Mouse (Mus musculus) lung, adult 18-20 months (tissue): ENCODE results near the gene Pex14.

Source experiments
- DNase-seq, 2 experiments: peaks; one replicate each; pipeline ENCODE4 v3.0.0; 2022; ENCODE audit warnings: mixed read lengths in 2 of 2

The Pex14 gene

DNA sequence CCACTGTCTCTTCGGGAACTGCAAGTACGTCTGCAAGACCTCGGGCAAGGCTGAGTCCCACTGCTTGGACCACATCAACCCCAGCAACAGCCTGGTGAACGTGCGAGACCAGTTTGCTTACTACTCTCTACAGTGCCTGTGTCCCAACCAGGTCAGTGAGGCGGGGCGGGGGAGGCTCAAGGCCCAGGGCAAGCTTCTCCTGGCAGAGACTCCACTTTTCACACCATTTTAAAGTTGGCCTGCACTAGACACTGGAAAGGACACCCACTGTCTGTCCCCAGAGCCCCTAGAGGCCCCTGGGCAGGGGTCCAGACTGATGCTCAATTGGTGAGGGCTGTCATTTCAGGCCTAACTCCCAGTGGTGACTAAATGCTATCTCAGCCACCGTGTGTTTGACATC is 153.6 kb downstream of the Pex14 start:
- no peak for DNase-seq

DNA sequence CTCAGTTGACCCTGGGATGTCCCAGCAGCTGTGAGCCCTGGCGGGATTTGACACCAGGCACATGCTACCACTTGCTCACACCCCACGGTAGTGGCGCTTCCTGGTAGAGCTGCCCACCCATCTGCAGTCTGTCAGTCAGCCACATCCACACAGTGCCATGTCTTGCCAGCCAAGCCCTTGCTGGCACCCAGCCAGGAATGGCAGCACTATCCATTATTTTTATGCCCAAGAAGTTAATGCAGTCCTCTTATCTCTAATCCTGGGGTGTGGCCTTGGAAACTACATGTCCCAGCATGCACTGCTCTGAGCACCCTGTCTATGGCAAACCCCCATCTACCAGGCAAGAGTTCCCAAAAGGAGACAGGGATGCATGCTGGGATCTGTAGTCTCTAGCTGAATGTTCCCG is 154.2 kb downstream of the Pex14 start:
- peak; percentile 50 to 53 for DNase-seq

DNA sequence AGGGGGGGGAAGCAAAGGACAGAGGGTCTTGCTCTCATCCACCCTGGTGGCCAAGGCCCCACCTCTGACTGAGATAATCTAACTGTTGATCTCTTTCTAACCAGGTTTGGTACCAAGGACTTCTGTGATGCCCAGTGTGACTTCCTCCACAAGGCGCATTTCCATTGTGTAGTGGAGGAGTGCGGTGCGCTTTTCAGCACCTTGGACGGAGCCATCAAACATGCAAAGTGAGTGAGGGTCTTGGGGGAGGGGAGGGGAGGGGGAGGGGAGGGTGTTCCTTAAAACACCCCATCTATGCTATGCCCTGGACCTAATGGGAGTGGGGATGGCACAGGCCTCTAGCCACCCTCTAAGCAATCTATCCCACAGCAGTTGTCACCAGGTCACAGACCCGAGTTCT is 156.6 kb downstream of the Pex14 start:
- DNase-seq, result no peak

DNA sequence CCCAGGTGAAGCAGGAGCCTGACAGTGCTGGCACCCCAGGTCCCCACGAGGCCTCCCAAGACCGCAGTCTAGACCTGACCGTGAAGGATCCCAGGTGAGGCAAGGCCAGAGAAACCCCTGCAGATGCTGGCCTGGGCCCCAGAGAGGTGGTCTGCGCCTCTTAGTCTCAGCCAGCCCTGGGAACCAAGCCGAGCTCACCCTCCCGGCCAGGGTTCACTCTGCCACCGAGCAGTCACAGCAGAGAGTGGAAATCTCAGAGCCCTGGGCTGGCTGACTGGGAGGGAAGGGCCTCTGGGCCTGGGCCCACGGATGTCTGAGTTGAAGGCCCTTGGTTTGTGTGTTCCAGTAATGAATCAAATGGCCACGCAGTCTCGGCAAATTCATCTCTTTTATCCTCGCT is 158.4 kb downstream of the Pex14 start:
- DNase-seq, result no peak

DNA sequence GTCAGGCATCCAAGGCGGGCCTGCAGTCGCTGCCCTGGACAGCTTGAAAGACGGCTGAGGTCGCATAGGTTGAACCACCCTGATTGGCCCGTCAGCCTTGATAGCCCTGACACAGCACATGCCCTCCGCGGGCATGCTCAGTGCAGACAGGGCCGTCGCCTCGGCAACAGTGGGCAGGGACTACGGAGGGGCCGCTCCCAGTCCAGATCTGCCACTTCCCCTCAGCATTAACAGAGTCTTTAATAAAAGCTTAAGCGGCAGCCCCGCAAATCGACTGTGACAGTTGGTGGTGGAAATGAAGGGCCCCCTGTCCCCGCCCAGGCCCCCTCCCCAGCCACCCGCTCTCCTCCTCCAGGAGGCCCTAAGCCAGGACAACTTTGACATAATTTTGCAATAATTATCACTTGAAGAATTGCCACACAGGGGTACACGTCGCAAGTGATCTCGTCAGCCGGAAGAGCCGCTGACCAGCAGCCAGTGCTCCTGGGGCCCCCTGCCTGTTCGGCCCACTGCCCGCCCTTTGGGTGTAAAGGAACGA is 158.9 kb downstream of the Pex14 start:
- DNase-seq, result peak; percentile 90 to 93

DNA sequence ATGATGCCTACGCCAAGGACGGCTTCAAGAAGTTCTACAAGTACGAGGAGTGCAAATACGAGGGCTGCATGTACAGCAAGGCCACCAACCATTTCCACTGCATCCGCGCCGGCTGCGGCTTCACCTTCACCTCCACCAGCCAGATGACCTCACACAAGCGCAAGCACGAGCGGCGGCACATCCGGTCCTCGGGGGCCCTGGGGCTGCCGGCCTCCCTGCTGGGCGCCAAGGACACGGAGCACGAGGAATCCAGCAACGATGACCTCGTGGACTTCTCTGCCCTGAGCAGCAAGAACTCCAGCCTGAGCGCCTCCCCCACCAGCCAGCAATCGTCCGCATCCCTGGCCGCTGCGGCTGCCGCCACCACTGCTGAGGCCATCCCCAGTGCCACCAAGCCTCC is 161.1 kb downstream of the Pex14 start:
- DNase-seq, result no peak

DNA sequence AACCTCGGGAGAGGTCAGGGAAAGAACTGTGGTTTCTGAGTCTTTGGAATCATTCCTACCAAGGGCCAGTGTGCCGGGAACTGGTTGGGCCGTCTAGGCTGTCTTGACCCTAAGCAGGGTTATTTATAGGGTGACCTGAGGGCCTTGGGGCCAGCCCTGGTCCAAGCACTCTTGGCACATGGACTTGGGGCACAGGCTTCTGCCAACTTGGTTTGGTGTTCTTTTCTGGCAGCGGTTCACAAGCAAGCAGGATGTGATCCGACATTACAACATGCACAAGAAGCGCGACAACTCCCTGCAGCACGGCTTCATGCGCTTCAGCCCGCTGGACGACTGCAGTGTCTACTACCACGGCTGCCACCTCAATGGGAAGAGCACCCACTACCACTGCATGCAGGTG is 162.9 kb downstream of the Pex14 start:
- DNase-seq, result peak; percentile 71 to 83

DNA sequence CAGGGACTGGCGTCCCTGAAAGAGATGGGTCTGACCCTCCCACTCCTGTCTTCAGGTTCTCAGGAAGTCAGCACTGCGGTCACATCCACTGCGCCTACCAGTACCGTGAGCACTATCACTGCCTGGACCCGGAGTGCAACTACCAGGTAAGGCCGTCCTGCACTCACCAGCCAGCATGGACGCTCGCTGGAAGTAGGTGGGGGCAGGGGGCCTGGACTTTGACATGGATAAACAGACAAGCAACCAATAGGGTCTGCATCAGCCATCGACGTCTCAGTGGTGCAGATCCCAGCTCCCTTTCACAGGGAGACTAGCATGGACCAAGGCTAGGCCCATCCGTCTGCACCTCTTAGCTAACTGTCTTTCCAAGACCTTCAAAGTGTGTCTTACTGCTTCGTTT is 163.6 kb downstream of the Pex14 start:
- DNase-seq, result no peak

DNA sequence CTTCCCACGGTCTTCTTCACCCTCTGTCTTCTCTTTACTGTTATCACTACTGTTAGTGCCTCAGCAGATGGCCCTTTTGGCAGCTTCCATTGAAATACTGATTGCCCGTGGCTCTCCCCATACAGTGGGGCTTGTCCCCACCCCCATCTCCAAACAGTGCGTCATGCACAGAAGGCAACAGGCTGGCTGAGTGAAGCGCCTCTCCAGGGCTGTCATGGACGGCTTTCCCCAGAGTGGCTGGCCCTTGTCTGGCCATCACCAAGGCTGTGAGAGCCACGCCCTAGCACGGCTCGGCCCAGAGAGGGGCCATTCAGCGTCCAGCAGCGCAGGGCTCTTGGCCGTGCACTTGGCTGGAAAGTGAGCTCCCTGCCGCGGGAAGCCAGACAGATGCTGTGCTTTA is 164.5 kb downstream of the Pex14 start:
- peak; percentile 57 to 82 for DNase-seq

DNA sequence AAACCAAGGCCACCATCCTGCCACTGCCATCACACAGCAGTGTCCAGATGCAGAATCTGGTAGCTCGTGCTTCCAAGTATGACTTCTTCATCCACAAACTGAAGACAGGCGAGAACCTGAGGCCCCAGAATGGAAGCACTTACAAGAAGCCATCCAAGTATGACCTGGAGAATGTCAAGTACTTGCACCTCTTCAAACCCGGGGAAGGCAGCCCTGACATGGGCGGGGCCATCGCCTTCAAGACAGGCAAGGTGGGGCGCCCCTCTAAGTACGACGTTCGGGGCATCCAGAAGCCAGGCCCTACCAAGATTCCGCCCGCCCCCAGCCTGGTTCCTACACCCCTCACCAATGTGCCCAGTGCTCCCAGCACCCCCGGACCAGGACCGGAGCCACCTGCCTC is 166.6 kb downstream of the Pex14 start:
- peak in 1 of 2 experiments; percentile 62 for DNase-seq

DNA sequence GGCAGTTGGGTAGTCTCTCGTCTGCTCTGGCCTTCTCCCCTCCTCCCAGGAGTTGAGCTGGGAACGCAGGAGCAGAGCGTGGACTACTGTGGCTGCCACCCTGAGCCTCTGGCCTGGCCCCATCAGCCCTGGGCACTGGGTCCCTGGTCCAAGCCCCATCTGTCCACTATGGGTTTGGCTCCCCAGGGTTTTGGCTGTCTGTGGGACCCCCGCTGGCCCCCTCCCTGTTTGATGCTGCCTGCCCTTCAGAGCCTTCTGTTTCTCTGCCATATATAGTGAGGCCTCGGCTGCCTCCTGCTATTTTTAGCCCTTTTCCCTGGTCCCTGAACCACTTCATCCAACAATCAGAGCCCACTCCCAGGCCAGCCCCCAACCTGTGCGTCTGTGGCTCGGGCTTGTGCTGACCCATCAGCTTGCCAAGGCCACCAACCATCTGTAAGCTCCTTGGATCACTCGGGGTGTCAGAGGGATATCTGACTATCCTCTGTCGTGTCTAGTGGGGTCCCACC is 168.9 kb downstream of the Pex14 start:
- no peak for DNase-seq

DNA sequence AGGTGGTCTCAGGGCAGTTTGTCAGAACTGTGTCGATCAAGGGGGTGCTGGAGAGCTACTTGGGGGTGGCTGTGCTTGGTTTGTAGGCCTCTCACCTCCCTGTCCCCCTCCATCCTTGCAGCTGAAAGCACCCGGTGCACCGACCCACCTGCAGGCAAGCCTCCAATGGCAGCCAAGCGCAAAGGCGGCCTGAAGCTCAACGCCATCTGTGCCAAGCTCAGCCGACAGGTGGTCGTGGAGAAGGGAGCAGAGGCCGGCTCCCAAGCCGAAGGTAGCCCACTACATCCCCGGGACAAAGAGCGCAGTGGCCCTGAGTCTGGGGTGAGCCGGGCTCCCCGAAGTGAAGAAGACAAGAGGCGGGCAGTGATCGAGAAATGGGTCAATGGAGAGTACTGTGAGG is 170.8 kb downstream of the Pex14 start:
- no peak for DNase-seq

DNA sequence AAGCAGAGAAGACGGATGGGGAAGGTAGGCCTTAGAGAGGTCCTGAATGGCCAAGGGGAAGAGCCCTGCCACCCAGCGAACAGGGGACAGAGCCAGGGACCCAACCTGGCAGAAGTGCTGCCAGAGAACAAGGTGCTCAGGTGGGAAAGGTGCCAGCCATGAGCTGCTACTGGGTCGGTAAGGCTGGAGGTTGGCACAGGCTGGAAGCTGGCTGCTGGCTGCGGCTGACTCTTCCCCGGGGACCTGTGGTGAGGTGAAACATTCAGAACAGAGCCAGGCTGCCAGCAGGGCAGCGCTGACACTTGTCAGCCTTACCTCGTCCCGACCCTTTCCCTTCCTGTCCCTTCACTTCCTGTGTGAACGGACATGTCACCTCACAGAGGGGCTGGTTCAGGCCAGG is 171.4 kb downstream of the Pex14 start:
- DNase-seq, result peak in 1 of 2 experiments; percentile 54

DNA sequence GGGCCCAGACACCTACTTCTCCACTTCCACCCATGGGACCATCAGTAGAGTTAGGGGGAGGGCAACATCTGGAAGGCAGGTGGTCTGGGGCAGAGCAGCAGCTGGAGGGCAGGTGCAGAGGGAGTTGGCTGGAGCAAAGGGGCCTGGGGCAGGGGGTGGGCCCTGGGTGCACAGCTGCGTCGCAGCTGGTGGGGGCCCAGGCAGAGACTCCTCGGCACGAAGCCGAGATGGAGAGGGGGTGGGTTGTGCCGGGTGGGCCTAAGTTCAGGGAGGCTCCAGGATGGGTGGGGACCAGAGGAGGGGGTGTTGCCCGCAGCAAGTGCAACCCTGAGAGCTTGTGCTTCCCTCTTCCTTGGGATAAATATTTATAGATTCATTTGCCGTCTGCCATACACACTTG is 173.2 kb downstream of the Pex14 start:
- peak; percentile 69 to 84 for DNase-seq

DNA sequence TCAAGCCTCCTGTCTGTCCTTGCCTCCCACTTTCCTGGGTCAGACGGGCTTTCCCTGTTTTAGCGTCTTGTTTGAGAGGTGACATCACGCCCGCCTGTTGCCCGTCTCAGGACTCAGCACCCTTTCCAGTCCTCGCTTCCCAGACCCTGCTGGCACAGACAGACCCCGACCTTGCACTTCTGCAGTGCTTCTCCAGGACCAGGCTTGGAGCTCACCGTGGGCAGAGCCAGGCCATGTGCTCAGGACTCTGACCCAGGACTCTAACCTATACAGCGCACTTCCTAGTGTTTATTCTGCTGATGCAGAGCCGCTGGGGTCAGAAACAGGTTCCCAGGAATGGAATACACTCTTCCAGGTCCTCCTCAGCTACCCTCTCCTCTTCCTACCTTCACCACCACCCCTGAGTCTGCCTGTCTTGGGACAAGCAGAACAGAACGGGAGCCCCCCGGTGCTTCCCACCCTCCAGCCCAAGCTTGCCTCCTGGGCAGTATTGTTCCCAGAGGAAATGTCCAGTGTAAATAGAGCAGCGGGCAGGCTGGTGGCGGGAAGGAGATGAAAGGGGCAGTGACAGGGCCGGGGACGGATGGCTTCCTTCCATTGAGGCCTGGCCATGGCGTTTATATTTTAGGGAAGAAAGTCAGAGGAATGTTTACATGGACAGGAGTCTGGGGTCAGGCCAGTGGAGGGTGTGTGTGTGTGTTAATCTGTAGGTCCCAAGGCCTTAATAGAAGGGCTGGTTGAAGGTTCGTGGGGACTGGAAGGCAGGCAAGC is 173.9 kb downstream of the Pex14 start:
- DNase-seq, result peak; percentile 83 to 88

DNA sequence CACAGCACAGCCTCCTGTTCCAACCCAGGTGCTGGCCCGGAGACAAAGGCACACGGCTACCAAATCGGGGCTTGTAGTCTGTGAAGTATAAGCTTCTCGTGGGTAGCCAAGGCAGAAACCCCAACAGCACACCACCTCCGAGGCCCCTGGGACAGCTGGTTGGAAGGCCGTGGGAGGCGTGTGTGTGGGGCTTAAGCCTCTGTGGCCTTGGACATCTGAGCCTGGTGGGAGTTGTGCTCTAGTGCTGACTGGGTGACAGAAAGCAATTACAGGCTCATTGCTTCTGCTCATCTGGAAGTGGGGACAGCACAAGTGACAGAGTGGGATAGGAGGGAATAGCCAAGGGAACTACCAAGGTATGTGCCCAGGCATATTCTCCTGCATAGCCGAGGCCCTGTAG is 175.7 kb downstream of the Pex14 start:
- no peak for DNase-seq

DNA sequence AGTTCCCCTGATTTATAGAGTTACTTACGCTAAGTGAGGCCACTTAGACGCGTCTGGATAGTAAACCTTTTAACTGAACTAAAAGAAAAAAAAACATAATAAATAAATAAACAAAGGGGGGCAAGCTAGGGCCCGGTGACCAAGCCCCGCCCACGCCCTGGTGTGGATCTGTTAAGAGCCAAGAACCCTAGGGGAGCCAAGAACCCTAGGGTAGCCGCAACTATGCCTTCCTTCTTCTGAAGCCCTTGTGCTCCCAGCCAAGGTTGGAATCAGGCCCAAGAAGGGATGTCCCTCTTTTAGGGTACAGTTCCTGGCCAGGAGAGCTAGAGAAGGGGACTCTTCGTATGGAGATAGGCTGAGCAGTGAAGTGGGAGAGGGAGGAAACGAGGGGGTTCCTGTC is 176.3 kb downstream of the Pex14 start:
- DNase-seq, result peak; percentile 50 to 65

DNA sequence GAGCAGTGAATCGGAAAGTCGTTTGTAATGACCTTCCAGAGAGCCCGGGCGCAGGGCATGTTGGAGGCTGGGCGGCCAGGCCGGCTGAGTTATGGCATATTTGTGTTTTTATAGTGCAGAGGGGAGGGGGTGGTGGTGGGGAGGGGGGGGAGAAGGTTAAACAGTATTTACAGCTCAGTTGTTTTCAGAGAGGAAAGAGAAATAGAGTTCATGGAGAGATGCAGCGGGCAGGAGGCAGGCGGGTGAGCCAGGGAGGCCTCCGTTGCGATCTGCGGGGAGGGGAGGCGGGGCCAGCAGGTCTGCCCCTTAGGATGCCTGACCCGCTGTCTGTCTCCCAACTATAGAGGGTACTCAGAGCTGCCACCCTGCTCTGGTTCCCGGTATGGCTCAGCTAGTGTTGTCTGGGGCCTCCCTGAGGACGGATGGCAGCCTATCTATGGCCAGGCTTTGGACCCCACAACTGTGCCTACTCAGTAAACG is 177.4 kb downstream of the Pex14 start:
- no peak for DNase-seq

DNA sequence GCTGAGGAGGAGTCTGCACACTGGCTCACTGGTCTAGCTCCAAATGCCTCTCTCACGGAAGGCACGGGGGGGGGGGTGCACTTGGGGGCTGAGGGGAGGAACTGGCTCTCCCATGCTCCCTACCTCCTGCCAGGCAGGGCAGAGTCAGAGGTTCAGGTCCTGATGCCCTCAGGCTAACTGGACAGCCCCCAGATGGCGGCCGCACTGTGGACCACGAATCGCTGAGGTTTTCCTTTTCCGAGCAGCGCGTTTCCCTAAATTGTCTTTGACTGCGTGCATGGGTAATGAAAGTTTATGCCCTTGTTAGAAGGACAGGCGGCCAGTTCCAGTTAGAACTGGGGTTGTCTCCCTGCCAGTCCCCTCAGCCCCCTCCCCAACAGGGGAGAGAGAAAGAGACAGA is 179.1 kb downstream of the Pex14 start:
- DNase-seq, result no peak

DNA sequence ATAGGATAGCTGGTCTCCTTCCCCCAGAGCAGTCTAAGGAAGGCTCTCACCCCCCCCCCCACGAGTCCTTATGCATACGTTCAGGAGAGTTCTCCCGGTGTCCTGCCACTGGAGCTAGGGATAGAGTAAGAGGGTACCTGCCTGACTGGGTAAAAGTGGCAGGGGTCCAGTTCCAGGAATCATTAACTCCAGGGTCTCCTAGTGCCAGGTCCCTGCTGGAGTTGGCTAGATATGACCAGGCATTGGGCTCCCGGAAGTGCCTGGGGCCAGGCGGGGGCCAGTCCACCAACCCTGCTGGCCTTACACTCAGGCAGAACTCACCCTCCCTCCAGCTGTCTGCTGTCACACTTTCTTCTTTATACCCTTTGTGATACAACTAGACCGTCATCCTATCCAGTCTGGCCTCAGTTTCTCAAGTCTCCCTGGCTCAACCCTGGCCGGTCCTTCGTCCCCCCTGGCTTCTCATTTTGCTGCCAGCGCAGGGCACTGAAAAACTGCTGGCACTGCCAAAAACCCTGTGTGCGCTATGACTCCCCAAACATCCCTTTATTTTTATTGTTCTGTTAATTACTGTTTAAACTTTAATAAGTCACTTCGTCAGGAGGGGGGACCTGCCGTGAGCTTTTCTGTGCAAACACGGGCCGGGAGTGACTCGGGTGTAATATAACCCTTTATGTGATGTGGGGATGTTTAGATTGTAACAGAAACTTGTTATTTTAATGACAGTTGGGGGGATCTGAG is 180.8 kb downstream of the Pex14 start:
- no peak for DNase-seq

DNA sequence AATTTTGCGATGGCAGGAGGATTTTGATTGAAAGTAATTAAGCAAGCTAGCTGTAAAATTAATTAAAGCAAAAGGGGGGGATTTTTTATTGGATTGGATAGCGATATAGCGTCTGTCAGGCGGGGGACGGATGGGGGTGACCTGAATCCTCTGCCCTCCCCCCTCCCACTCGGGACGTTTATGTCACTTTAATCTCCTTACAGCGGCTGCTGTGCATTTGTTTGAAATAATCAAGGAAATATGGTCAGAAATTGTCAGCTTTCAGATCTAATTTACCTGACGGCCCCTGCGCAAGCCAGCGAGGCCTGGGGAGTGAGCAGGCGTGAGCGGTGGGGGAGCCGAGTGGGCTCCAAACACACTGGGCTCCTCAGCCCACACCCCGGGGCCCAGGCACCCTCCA is 183.8 kb downstream of the Pex14 start:
- no peak for DNase-seq

DNA sequence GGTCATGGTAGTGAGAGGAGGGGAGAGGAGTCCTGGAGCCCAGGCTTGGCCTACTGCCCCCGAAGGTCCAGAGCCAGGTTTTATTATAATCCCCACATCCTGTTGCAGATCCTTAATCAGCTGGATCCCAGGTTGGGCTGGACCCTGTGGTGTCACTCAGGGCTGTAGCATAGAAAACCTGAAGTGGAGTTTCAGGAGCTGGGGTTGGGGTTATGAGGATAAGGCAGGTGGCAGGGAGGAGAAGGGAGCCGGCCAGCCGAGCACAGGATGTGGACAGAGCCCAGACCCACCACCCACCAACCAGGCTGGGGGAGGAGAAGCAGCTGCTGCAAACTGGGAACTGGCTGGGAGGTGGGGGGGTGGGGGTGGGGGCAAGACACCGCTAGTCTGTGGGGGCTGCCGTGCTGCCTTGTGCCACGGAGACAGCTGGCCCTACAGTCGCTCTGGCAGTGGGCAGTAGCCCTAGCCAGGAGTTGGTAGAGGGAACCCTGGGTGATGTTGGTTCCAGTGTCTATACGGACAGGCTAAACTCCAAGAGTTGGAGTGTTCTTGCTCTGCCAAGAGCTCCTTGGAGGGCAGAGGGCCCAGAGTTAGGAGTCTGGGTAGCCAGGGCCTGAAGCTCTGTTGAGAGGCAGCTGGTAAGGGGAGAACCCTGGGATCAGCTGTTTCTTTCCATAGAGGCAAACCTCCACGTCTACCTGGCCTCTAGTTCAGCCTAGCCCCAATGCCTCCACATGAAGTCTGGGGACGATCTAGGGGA is 184.6 kb downstream of the Pex14 start:
- DNase-seq, result peak; percentile 72 to 79
